Mouse (Mus musculus): ENCODE measurements around the gene Filip1l.

DNA sequence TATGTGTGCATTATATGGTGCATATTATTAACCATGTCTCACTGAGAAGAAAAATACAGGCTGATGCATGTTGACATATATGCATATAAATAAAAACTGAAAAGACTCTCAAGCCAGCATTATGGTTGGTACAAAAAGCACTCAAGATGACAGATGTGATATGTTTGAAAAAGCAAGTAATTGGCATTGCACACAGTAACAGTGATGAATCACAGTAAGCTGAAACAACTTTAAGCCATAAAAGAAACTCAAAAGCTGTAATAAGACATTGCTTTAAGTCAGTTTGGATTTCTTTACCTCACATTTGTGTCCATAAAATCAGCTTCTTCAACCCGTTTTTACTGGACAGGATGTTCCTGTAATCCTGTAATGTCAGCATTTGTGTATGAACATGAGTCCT lies 211.9 kb downstream of the Filip1l start:
- no peak for TF ChIP-seq CTCF (IDR thresholded peaks at IDR 0.05; ENCODE audit: insufficient read depth, low read length)
- no peak for TF ChIP-seq POLR2A (IDR thresholded peaks at IDR 0.05; ENCODE audit: borderline replicate concordance, extremely low read depth, low read depth, low read length)

Measured in lung, adult 2 months (tissue).